Mouse (Mus musculus): ENCODE measurements around the gene Tex2.
"Not testable (repeated sequence)": the region's sequence is repeated elsewhere in the genome, so short reads cannot be mapped to it uniquely, and the experiment has no call there.

The Tex2 gene

GRCm38 (mm10) chr11:106507638-106508037 is 105.6 kb downstream of the Tex2 start:
- DNase-seq (ENCODE audit: low read depth, low spot score) = no peak

GRCm38 (mm10) chr11:106506211-106506610 is 107.0 kb downstream of the Tex2 start:
- DNase-seq (ENCODE audit: low read depth, low spot score) = no peak

- DNase-seq (ENCODE audit: low read depth, low spot score) = no peak
These were observed 109.1 kb downstream of the Tex2 start for GRCm38 (mm10) chr11:106504129-106504528.

GRCm38 (mm10) chr11:106503425-106503717 is 109.9 kb downstream of the Tex2 start:
- DNase-seq (ENCODE audit: low read depth, low spot score) = no peak

- DNase-seq (ENCODE audit: low read depth, low spot score) = no peak
These were observed 110.4 kb downstream of the Tex2 start for GRCm38 (mm10) chr11:106502631-106503424.

- no peak for DNase-seq (ENCODE audit: low read depth, low spot score)
These were observed 111.1 kb downstream of the Tex2 start for GRCm38 (mm10) chr11:106502159-106502505.

GRCm38 (mm10) chr11:106501308-106502158 is 111.7 kb downstream of the Tex2 start:
- no peak for DNase-seq (ENCODE audit: low read depth, low spot score)

- DNase-seq (ENCODE audit: low read depth, low spot score) = peak; percentile 93
These were observed 112.6 kb downstream of the Tex2 start for GRCm38 (mm10) chr11:106500393-106501307.

- DNase-seq (ENCODE audit: low read depth, low spot score) = no peak
These were observed 114.4 kb downstream of the Tex2 start for GRCm38 (mm10) chr11:106498739-106499379.

- no peak for DNase-seq (ENCODE audit: low read depth, low spot score)
These were observed 115.3 kb downstream of the Tex2 start for GRCm38 (mm10) chr11:106497926-106498325.

GRCm38 (mm10) chr11:106497009-106497408 is 116.2 kb downstream of the Tex2 start:
- not testable (repeated sequence) for DNase-seq (ENCODE audit: low read depth, low spot score)

GRCm38 (mm10) chr11:106492984-106493669 is 120.1 kb downstream of the Tex2 start:
- DNase-seq (ENCODE audit: low read depth, low spot score) = no peak

- no peak for DNase-seq (ENCODE audit: low read depth, low spot score)
These were observed 121.8 kb downstream of the Tex2 start for GRCm38 (mm10) chr11:106491393-106491792.

- not testable (repeated sequence) for DNase-seq (ENCODE audit: low read depth, low spot score)
These were observed 122.6 kb downstream of the Tex2 start for GRCm38 (mm10) chr11:106490600-106490999.

GRCm38 (mm10) chr11:106490057-106490456 is 123.2 kb downstream of the Tex2 start:
- DNase-seq (ENCODE audit: low read depth, low spot score) = no peak

- no peak for DNase-seq (ENCODE audit: low read depth, low spot score)
These were observed 124.1 kb downstream of the Tex2 start for GRCm38 (mm10) chr11:106489036-106489693.

- DNase-seq (ENCODE audit: low read depth, low spot score) = no peak
These were observed 125.1 kb downstream of the Tex2 start for GRCm38 (mm10) chr11:106488126-106488561.

- DNase-seq (ENCODE audit: low read depth, low spot score) = peak; percentile 92
These were observed 125.5 kb downstream of the Tex2 start, which contains the start of gene Ern1 for GRCm38 (mm10) chr11:106487733-106488115. TSS of gene Ern1 (minus strand) at chr11:106487852.

- no peak for DNase-seq (ENCODE audit: low read depth, low spot score)
These were observed 126.1 kb downstream of the Tex2 start for GRCm38 (mm10) chr11:106486866-106487732.

Measured in WW6 (cell line).